Mouse (Mus musculus) MEL (cell line): ENCODE data around the gene Pde4a.

Source experiments
- CTCF ChIP-seq, 3 experiments: IDR thresholded peaks in 2 of 3; conservative IDR thresholded peaks in 1 of 3; 2 replicates each; pipeline ENCODE4 v1.5.1; 2011 to 2012; ENCODE audit warnings: low read length in 3 of 3, low read depth in 2 of 3, mild to moderate bottlenecking in 2 of 3, improper control_type of control experiment in 1 of 3, inconsistent platforms in 1 of 3, mixed read lengths in 1 of 3, moderate library complexity in 1 of 3; ENCODE audit not compliant: control insufficient read depth in 1 of 3, insufficient read depth in 1 of 3, poor library complexity in 1 of 3, severe bottlenecking in 1 of 3
- KAT2A ChIP-seq: conservative IDR thresholded peaks from 2 replicates; pipeline ENCODE4 v1.6.1; 2012; ENCODE audit warnings: low read depth, low read length, improper control_type of control experiment, inconsistent platforms

DNA sequence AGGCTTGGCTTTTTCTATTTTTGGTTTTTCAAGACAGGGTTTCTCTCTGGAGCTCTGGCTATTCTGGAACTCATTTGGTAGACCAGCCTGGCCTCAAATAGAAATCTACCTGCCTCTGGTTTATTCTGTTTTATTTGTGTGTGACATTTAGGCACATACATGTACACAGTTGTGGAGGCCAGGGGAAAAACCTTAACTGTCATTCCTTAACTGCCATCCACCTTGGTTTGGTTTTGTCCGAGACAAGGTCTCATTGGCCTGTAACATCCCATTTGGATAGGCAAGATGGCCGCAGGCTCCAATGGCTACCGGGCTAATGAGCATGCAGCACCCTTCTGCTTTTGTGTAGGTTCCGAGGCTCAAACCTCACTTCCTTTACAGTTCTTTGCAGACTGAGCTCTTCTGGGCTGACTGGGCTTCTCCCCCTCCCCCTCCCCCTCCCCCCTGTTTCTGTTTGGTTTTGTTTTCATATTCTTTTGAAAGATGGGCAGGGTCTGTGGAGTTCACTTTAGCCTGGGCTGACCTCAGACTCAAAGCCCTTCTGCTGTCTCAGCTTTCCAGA is 30.1 kb upstream of the Pde4a start:
- TF ChIP-seq KAT2A (no peak), CTCF (IDR thresholded peaks at IDR 0.05 in 2 of 3, conservative IDR thresholded peaks at IDR 0.05 in 1 of 3; ENCODE audit: control insufficient read depth in 1 of 3, insufficient read depth in 1 of 3, low read depth in 2 of 3, low read length in 3 of 3, poor library complexity in 1 of 3, severe bottlenecking in 1 of 3) (no peak)
